Mouse (Mus musculus) stomach, postnatal 0 days (tissue): ENCODE results near the gene Serpina5.

Experiments used
- CTCF ChIP-seq: IDR thresholded peaks from 2 replicates; pipeline ENCODE4 v1.5.1; 2016; ENCODE audit warnings: antibody characterized with exemption, low read depth, mild to moderate bottlenecking, moderate library complexity
- EP300 ChIP-seq: optimal IDR thresholded peaks from 2 replicates; pipeline ENCODE3; 2016; ENCODE audit warnings: antibody characterized with exemption

DNA sequence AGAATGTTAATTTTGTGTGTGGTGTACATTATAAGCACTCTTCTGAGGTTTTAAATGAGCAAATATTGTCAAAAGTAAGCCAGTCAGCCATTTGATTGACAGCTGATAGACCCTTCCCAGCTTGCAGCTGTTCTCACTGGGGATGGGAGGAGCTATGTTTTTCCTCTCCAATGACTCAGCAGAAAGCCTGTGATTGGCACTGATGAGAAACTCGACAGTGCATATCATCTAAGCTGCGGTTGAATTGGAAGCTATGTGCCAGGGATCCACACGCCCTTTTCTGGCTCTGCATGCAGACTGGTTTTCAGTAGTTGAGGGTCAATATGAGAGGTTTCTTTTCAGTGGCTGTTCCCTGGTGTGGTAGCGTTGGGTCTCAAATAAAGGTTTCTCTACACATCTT lies 36.4 kb upstream of the Serpina5 start:
- TF ChIP-seq CTCF = no peak
- TF ChIP-seq EP300 = no peak
